Mouse (Mus musculus): ENCODE measurements at regions not wholly inside any gene's neighbourhood (a gene's known extent, or its start where the extent isn't known, plus 50 kb on each side); places are given as distances from the start of the nearest gene placed in this dataset.
"Not testable (repeated sequence)": the region's sequence is repeated elsewhere in the genome, so short reads cannot be mapped to it uniquely, and the experiment has no call there.

GRCm38 (mm10) chr13:97473256-97473970 is 232.5 kb downstream of the Enc1 start:
- ATAC-seq (ENCODE audit: low FRiP score, low read depth): no peak
- DNase-seq (ENCODE audit: low spot score): no peak
- H3K27me3 ChIP-seq (ENCODE audit: control insufficient read depth, insufficient read depth, low read length): no peaks in the 10 kb centered on the region
- no peak overlapping the region for H3K4me3 ChIP-seq (replicated peaks; ENCODE audit: low read length)
- H3K4me2 ChIP-seq (replicated peaks; ENCODE audit: low read depth, low read length, severe bottlenecking): no peak overlapping the region
- H3K36me3 ChIP-seq (ENCODE audit: control insufficient read depth, insufficient read depth, low read length): no peaks in the 10 kb centered on the region
- H3K4me1 ChIP-seq (ENCODE audit: control insufficient read depth, insufficient read depth, low read length): no peaks in the 10 kb centered on the region
- no peak overlapping the region for H3K9ac ChIP-seq (ENCODE audit: low read depth, low read length, severe bottlenecking)
- 83% methylated on average over 7 of the region's 7 CpGs for WGBS
- no peak for TF ChIP-seq POLR2A (IDR thresholded peaks at IDR 0.05; ENCODE audit: borderline replicate concordance, extremely low read depth, insufficient read depth, insufficient read length)
- H3K9me3 ChIP-seq (ENCODE audit: control insufficient read depth, low read length): no peaks in the 10 kb centered on the region
- H3K27ac ChIP-seq (replicated peaks; ENCODE audit: low read depth, low read length): no peak overlapping the region

DNA sequence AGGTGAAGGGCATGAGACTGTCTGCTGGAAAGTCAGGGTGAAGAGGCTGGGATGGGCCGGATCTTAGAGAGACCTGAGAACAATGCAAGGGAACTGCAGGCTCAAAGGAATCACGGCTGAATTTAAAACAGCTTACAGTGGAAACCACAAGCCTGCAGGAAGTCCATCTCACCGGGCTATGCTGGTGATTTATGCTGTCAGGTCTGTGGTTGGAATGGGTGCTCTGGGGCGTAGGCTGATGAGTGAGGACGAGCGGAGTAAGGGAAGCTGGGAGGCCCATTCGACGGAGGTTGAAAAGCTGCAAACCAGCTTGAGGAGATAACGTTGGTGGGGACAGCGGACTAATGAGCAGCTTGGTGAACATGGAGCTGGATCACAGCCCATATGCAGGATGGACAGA is 229.1 kb downstream of the Enc1 start:
- ATAC-seq (ENCODE audit: low FRiP score, low read depth): no peak
- H3K27ac ChIP-seq (replicated peaks; ENCODE audit: low read depth, low read length): no peak overlapping the region
- H3K4me3 ChIP-seq (replicated peaks; ENCODE audit: low read length): no peak overlapping the region
- H3K9ac ChIP-seq (ENCODE audit: low read depth, low read length, severe bottlenecking): no peak overlapping the region
- no peaks in the 10 kb centered on the region for H3K27me3 ChIP-seq (ENCODE audit: control insufficient read depth, insufficient read depth, low read length)
- H3K4me1 ChIP-seq (ENCODE audit: control insufficient read depth, insufficient read depth, low read length): no peaks in the 10 kb centered on the region
- TF ChIP-seq POLR2A (IDR thresholded peaks at IDR 0.05; ENCODE audit: borderline replicate concordance, extremely low read depth, insufficient read depth, insufficient read length): no peak
- 56% methylated on average over 10 of the region's 10 CpGs for WGBS
- H3K9me3 ChIP-seq (ENCODE audit: control insufficient read depth, low read length): no peaks in the 10 kb centered on the region
- H3K4me2 ChIP-seq (replicated peaks; ENCODE audit: low read depth, low read length, severe bottlenecking): no peak overlapping the region
- no peak for DNase-seq (ENCODE audit: low spot score)
- no peaks in the 10 kb centered on the region for H3K36me3 ChIP-seq (ENCODE audit: control insufficient read depth, insufficient read depth, low read length)

DNA sequence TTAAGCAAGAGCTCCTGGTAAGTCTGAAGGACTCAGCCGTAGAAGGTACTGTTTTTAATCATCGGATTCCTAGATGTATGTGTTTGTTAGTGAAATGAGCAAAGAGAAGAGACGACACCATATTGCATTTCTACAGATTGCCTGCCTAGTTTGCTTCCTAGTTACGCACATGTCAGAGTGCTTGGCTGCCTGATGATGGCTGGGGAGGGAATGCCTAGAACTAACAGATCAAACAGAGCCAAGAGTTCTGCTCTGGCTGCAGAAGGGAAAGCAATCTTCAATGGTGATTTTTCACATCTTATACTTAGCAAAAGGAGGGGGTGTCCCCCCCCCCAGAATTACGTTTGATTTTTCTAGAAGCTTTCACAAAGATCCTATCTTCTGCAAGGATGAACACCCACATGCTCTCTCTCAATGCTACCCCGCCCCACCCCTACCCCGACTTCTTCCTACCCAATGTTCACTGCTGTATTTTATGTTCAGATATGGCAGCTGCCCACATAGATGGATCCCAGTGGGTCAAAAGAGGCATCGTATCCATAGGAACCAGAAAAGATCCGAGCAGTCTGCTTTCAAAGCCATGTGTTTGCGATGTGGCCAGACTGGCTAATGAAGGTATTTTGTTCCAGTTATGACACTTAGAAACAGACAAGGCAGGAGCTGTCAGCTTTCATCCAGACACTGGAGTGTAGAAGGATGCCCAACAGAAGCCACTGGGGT is 228.1 kb downstream of the Enc1 start:
- TF ChIP-seq POLR2A (IDR thresholded peaks at IDR 0.05; ENCODE audit: borderline replicate concordance, extremely low read depth, insufficient read depth, insufficient read length): no peak

DNA sequence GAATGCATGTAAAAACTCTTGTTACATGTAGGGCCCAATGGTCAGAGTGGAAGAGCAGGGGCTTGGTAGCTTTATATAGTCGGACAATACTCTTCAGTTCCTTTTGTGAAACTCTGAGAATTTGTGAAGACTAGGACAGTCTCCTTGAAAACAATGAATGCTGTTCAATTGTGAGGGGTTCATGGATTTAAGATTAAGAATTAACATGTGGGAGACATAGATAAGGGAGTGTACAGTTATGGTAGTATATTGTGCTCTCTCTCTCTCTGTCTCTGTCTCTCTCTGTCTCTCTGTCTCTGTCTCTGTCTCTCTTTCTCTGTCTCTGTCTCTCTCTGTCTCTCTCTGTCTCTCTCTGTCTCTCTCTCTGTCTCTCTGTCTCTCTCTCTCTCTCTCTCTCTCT is 225.7 kb downstream of the Enc1 start:
- not testable (repeated sequence) for H3K27ac ChIP-seq (replicated peaks; ENCODE audit: low read depth, low read length); ATAC-seq (ENCODE audit: low FRiP score, low read depth); H3K9ac ChIP-seq (ENCODE audit: low read depth, low read length, severe bottlenecking); H3K9me3 ChIP-seq (ENCODE audit: control insufficient read depth, low read length); H3K4me2 ChIP-seq (replicated peaks; ENCODE audit: low read depth, low read length, severe bottlenecking); H3K36me3 ChIP-seq (ENCODE audit: control insufficient read depth, insufficient read depth, low read length); DNase-seq (ENCODE audit: low spot score); H3K4me1 ChIP-seq (ENCODE audit: control insufficient read depth, insufficient read depth, low read length); H3K4me3 ChIP-seq (replicated peaks; ENCODE audit: low read length); H3K27me3 ChIP-seq (ENCODE audit: control insufficient read depth, insufficient read depth, low read length)
- WGBS: 91% methylated on average over 1 of the region's 1 CpGs

More for the DNA sequence above, 228.1 kb downstream of the Enc1 start:
- Histone ChIP-seq H3K9me3 (ENCODE audit: control insufficient read depth, low read length) (no peaks in the 10 kb centered on the region), H3K27me3 (ENCODE audit: control insufficient read depth, insufficient read depth, low read length) (no peaks in the 10 kb centered on the region), H3K9ac (ENCODE audit: low read depth, low read length, severe bottlenecking) (no peak overlapping the region), H3K4me1 (ENCODE audit: control insufficient read depth, insufficient read depth, low read length) (no peaks in the 10 kb centered on the region), H3K36me3 (ENCODE audit: control insufficient read depth, insufficient read depth, low read length) (no peaks in the 10 kb centered on the region), H3K27ac (replicated peaks; ENCODE audit: low read depth, low read length) (no peak overlapping the region), H3K4me2 (replicated peaks; ENCODE audit: low read depth, low read length, severe bottlenecking) (no peak overlapping the region), H3K4me3 (replicated peaks; ENCODE audit: low read length) (no peak overlapping the region)
- DNase-seq (ENCODE audit: low spot score) (no peak), ATAC-seq (ENCODE audit: low FRiP score, low read depth) (no peak)
- WGBS: 72% methylated on average over 10 of the region's 10 CpGs

GRCm38 (mm10) chr13:97463798-97464197 is 222.9 kb downstream of the Enc1 start:
- 84% methylated on average over 7 of the region's 8 CpGs for WGBS
- Histone ChIP-seq H3K27ac (replicated peaks; ENCODE audit: low read depth, low read length) (no peak overlapping the region), H3K4me3 (replicated peaks; ENCODE audit: low read length) (no peak overlapping the region), H3K27me3 (ENCODE audit: control insufficient read depth, insufficient read depth, low read length) (no peaks in the 10 kb centered on the region), H3K4me1 (ENCODE audit: control insufficient read depth, insufficient read depth, low read length) (no peaks in the 10 kb centered on the region), H3K4me2 (replicated peaks; ENCODE audit: low read depth, low read length, severe bottlenecking) (no peak overlapping the region), H3K36me3 (ENCODE audit: control insufficient read depth, insufficient read depth, low read length) (no peaks in the 10 kb centered on the region), H3K9me3 (ENCODE audit: control insufficient read depth, low read length) (no peaks in the 10 kb centered on the region), H3K9ac (ENCODE audit: low read depth, low read length, severe bottlenecking) (no peak overlapping the region)
- no peak for TF ChIP-seq POLR2A (IDR thresholded peaks at IDR 0.05; ENCODE audit: borderline replicate concordance, extremely low read depth, insufficient read depth, insufficient read length)
- DNase-seq (ENCODE audit: low spot score): no peak
- ATAC-seq (ENCODE audit: low FRiP score, low read depth): no peak
